Mouse (Mus musculus) neural tube, embryonic 12.5 days (tissue): ENCODE results near the gene Capzb. TPM values are rescaled to one million over a fixed set of nuclear protein-coding genes. Genes with fewer than 3 reads are reported as not detected.
A peak's percentile ranks its signal among the peaks of the same experiment; 100 is the strongest.

Experiments
- ATAC-seq: fragments of 200-750 bp; cut with Nextera tagmentation; 2 replicates; pipeline ENCODE4 v1.8.0; 2017; ENCODE audit warnings: low read depth, mild to moderate bottlenecking, moderate TSS enrichment, moderate library complexity; ENCODE audit not compliant: low FRiP score
- H3K27ac ChIP-seq: fragments of 300-500 bp; sonication (generic); 2 replicates; pipeline ENCODE4 v1.5.1; 2016
- H3K27me3 ChIP-seq: fragments of 300-500 bp; sonication (generic); replicated peaks from 2 replicates; pipeline ENCODE4 v1.6.1; 2016; ENCODE audit warnings: mild to moderate bottlenecking
- H3K36me3 ChIP-seq: fragments of 300-500 bp; sonication (generic); 2 replicates; pipeline ENCODE4 v1.6.1; 2016; ENCODE audit warnings: mild to moderate bottlenecking
- H3K4me1 ChIP-seq: fragments of 300-500 bp; sonication (generic); 2 replicates; pipeline ENCODE4 v1.6.1; 2016
- H3K4me2 ChIP-seq: fragments of 300-500 bp; sonication (generic); replicated peaks from 2 replicates; pipeline ENCODE4 v1.6.1; 2016; ENCODE audit warnings: mild to moderate bottlenecking
- H3K4me3 ChIP-seq: fragments of 300-500 bp; sonication (generic); 2 replicates; pipeline ENCODE4 v1.5.1; 2016
- H3K9ac ChIP-seq: fragments of 300-500 bp; sonication (generic); 2 replicates; pipeline ENCODE4 v1.6.1; 2016; ENCODE audit warnings: mild to moderate bottlenecking
- H3K9me3 ChIP-seq: fragments of 300-500 bp; sonication (generic); 2 replicates; pipeline ENCODE4 v1.6.1; 2016; ENCODE audit warnings: mild to moderate bottlenecking
- WGBS: fragments of 180-500 bp; shearing (Covaris S2); methylation state at CpG from one replicate; pipeline ENCODE4 v1.1.7; 2016; 5-methylcytosine and 5-hydroxymethylcytosine counted together
- polyA plus RNA-seq: library from polyadenylated mRNA; unstranded; fragments of >200 nt; fragmentation: Nextera tagmentation; extraction: Ambion mirVana; gene quantifications from 2 replicates; pipeline ENCODE4 v1.2.1, GENCODE M21; 2016

The Capzb gene
- polyA plus RNA-seq, 1 experiment from 2014 or later = 373 TPM

DNA sequence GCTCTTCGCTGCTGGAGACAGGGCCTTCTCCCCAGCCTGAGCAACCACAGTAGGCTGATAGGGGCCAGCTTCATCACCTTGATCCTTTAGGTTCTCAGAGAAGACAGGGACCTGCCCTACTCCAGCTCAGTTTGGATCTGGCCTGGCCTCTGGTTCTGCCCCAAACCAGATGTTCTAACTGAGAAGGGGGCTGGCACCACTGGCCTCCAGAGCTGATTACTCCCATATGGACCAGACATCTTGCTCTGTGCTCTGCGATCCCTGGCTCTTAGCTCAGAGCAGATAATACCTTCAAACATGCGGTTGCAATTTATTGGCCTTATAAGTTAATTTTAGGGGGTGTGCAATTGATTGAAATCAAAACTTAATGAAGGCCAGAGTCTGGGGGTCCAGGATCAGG, 74.6 kb downstream of the Capzb start:
- Histone ChIP-seq H3K9me3 (no peaks in the 10 kb centered on the region), H3K27me3 (no peaks in the 10 kb centered on the region), H3K36me3 (peaks cover 45% of the 10 kb centered on the region), H3K27ac (no peak overlapping the region), H3K4me2 (no peak overlapping the region), H3K4me1 (no peaks in the 10 kb centered on the region), H3K9ac (no peak overlapping the region), H3K4me3 (no peak overlapping the region)
- 87% methylated on average over 3 of the region's 3 CpGs for WGBS
- ATAC-seq = no peak

DNA sequence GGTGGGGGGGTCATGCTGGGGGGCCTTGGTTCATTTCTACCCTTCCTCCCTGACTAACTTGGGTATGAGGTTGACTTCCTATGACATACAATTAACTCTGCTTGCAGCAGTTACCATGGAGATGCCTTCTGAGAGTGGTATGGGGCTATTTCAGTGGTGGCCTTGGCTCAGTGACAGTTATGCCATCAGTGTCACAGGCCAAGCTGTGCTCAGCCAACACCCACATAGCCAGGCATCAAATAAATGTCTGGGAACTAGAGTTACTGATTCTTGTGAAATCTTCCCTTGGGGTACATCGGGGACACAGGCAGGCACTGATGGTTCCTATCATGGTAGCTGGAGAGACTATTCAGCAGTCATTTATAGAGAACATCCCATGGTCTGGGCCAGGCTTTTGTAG, 75.5 kb downstream of the Capzb start:
- H3K9me3 ChIP-seq = no peaks in the 10 kb centered on the region
- H3K4me3 ChIP-seq = no peak overlapping the region
- H3K9ac ChIP-seq = no peak overlapping the region
- H3K27ac ChIP-seq = no peak overlapping the region
- H3K27me3 ChIP-seq = no peaks in the 10 kb centered on the region
- 87% methylated on average over 1 of the region's 1 CpGs for WGBS
- no peaks in the 10 kb centered on the region for H3K4me1 ChIP-seq
- ATAC-seq = no peak
- H3K36me3 ChIP-seq = peaks cover 36% of the 10 kb centered on the region
- H3K4me2 ChIP-seq = no peak overlapping the region

DNA sequence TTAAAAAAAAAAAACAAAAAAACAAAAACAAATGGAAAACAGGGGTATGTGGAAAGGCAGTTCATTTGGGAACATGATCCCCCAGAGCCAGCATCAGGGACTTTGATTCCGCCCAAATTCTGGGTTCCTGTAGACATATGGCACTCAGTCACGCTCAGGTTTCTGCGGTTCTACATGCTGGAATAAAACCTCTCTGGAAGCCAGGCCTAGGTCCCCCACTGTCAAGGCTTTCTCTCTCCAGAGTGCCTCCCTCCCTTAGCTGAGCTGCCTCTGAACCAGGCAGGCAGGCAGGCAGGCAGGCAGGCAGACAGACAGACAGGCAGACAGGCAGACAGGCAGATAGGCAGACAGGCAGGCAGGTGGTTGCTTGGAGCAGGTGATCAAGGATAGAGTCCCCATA, 77.5 kb downstream of the Capzb start:
- no peaks in the 10 kb centered on the region for H3K4me1 ChIP-seq
- no peak overlapping the region for H3K4me3 ChIP-seq
- H3K27ac ChIP-seq = no peak overlapping the region
- ATAC-seq = no peak
- H3K27me3 ChIP-seq = no peaks in the 10 kb centered on the region
- no peaks in the 10 kb centered on the region for H3K9me3 ChIP-seq
- H3K36me3 ChIP-seq = peaks cover 25% of the 10 kb centered on the region; the same call in 1 of the 2 replicates
- H3K4me2 ChIP-seq = no peak overlapping the region
- 95% methylated on average over 3 of the region's 3 CpGs for WGBS
- H3K9ac ChIP-seq = no peak overlapping the region

DNA sequence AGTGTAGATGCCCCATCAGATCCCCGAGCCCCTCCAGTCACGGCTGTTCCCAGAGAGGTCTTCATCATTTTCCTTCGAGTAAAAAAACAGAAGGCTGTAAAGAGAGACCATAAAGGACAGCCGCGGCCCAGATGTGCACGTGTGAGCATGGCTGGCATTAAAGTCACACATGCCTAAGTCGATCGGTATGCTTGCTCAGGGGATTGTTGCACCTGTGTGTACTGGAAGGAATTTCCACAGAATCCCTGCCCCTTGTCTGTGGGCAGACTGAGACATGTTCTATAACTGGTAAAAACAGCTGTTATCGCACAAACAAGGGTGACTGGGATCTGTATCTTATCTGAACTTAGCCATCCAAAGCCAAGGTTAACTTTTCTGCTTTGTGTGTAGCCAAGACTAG, 78.9 kb downstream of the Capzb start:
- WGBS = 82% methylated on average over 9 of the region's 9 CpGs
- no peak overlapping the region for H3K27ac ChIP-seq
- H3K27me3 ChIP-seq = no peaks in the 10 kb centered on the region
- H3K4me2 ChIP-seq = no peak overlapping the region
- H3K4me1 ChIP-seq = no peaks in the 10 kb centered on the region
- peaks cover 18% of the 10 kb centered on the region; the same call in 1 of the 2 replicates for H3K36me3 ChIP-seq
- no peak overlapping the region for H3K9ac ChIP-seq
- no peaks in the 10 kb centered on the region for H3K9me3 ChIP-seq
- no peak for ATAC-seq
- H3K4me3 ChIP-seq = no peak overlapping the region

DNA sequence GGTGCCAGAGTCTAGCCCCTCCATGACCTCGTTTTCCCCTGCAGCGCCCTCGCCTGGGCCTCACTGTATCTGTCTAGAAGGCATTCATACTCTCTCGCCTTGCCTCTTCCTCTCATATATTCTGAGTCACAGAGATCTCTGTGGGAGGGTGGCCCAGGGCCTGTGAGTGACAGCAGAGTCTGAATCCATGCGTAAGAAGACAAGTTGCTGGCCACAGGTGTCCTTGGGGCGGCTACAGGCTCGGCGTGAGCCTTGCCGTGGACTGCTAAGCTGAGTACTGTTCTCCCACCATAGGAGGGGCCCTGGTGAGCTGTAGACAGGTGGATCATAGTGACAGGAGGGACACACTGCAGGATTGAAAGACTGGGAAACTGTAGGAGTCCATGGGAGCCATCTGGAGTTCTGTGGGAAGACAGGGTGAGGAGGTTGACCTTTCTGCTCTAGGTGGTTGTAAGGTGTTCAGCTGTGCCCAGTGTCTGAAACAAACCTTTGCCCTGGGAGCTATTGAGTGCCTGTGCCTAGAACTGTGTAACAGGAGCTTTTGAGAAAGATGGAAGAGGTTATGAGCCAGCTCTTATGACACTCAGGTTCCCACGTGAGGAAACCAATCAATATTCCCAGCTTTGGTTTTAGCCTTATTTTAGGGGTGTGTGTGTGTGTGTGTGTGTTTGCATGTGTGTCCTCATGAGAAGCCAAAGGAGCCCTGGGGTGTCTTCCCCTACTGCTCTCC, 80.4 kb downstream of the Capzb start:
- H3K4me2 ChIP-seq = no peak overlapping the region
- H3K27ac ChIP-seq = no peak overlapping the region
- no peaks in the 10 kb centered on the region for H3K4me1 ChIP-seq
- 93% methylated on average over 10 of the region's 10 CpGs for WGBS
- no peak overlapping the region for H3K4me3 ChIP-seq
- no peak overlapping the region for H3K9ac ChIP-seq
- no peak for ATAC-seq
- H3K36me3 ChIP-seq = peaks cover 17% of the 10 kb centered on the region; the same call in 1 of the 2 replicates
- H3K27me3 ChIP-seq = no peaks in the 10 kb centered on the region
- H3K9me3 ChIP-seq = no peaks in the 10 kb centered on the region

DNA sequence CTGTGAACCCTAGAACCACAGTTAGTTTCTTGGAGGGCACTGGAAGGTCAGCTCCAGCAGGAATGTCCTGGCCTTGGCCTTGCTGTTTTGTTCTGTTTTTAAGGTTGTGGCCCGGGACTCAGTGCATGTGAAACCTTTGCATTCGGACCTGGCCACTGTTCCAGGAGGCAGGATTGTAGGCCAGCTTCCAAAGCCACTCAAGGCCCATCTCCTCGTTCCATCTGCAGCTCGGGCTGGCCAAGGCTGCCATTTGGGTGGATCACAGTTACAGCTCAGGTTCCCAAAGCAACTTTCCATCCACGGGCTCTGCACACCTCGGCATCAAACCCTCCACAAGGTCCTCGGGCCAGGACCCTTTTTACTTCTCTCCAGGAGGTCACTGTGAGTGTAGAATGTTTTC, 81.9 kb downstream of the Capzb start:
- WGBS = 92% methylated on average over 7 of the region's 7 CpGs
- Histone ChIP-seq H3K36me3 (peaks cover 10% of the 10 kb centered on the region), H3K4me1 (no peaks in the 10 kb centered on the region), H3K27ac (no peak overlapping the region), H3K4me2 (no peak overlapping the region), H3K9me3 (no peaks in the 10 kb centered on the region), H3K4me3 (no peak overlapping the region), H3K27me3 (no peaks in the 10 kb centered on the region), H3K9ac (no peak overlapping the region)
- no peak for ATAC-seq

DNA sequence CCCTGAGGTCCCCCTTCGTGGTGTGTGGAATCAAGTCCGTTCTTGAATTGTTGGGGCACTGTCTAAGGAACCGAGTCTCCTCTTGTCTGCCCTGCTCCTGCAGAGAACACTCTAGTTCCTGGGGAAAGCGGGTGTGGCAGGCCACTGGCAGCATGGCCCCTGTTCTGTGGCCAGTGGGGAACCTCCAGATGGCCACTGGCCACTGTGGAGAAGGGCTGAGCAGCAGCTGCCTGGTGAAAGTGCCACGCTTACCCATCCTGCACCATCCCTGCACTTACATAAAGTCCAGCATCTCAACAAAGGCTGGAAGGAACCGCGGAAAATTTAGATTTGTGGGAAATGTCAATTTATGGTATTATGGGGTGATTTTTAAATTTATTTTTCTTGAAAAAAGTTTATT, 83.7 kb downstream of the Capzb start:
- ATAC-seq = no peak
- H3K4me3 ChIP-seq = no peak overlapping the region
- H3K9me3 ChIP-seq = no peaks in the 10 kb centered on the region
- H3K4me2 ChIP-seq = no peak overlapping the region
- H3K27me3 ChIP-seq = no peaks in the 10 kb centered on the region
- H3K36me3 ChIP-seq = peaks cover 29% of the 10 kb centered on the region
- 89% methylated on average over 7 of the region's 7 CpGs for WGBS
- H3K27ac ChIP-seq = no peak overlapping the region
- H3K4me1 ChIP-seq = peaks cover under 1% of the 10 kb centered on the region; the same call in 1 of the 2 replicates
- H3K9ac ChIP-seq = no peak overlapping the region

DNA sequence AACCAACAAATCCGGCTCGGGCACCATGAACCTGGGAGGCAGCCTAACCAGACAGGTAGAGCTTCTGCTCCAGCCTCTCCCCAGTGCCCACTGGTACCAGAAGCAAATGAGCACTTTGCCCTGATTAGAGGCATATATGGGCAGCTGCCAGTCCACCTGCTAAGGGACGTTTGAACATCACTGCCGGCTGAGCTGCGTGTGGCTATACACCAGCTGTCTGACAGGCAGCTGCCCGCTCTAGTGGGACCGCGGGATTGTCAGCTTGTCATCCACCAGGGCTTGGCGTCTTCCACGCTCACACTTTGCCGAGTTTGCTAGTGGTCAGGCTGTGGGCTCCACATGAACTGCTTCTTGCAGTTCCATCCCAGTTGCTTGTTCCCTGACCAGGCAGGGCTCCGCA, 87.8 kb downstream of the Capzb start:
- peaks cover 21% of the 10 kb centered on the region for H3K4me1 ChIP-seq
- 95% methylated on average over 12 of the region's 12 CpGs for WGBS
- H3K9me3 ChIP-seq = no peaks in the 10 kb centered on the region
- H3K27ac ChIP-seq = no peak overlapping the region
- no peaks in the 10 kb centered on the region for H3K27me3 ChIP-seq
- H3K9ac ChIP-seq = no peak overlapping the region
- no peak overlapping the region for H3K4me3 ChIP-seq
- no peak overlapping the region for H3K4me2 ChIP-seq
- peaks cover 40% of the 10 kb centered on the region for H3K36me3 ChIP-seq
- ATAC-seq = no peak

DNA sequence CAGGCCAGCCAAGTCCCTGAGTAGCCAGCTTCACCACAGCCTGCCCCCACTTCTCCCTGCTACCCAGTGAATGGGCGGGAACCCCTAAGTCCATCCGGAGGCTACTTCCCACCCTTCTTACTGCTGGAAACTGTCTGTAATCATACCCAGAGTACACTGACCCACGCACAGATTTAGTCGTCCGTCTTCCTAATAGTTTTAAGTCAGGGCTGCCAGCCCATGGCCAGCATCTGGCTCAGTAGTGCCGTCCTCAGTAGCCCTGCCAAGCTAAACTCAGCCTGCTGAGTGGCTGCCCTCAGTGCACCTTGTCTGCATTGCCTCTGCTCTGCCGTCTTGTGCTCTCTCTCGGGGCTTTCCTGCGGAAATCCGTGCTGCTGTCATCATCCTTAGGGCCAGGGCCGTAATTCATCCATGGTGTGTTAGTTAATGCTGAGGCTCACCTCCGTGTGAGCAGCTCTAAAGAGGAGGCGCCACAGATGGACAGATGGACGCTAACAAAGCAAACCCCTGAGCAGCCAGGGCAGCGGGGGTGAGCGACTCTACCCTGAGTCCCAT, 89.2 kb downstream of the Capzb start:
- ATAC-seq = no peak
- Histone ChIP-seq H3K36me3 (peaks cover 45% of the 10 kb centered on the region), H3K4me3 (no peak overlapping the region), H3K4me2 (no peak overlapping the region), H3K4me1 (peaks cover 21% of the 10 kb centered on the region), H3K9ac (no peak overlapping the region), H3K27me3 (no peaks in the 10 kb centered on the region), H3K27ac (no peak overlapping the region), H3K9me3 (no peaks in the 10 kb centered on the region)
- 59% methylated on average over 16 of the region's 16 CpGs for WGBS

DNA sequence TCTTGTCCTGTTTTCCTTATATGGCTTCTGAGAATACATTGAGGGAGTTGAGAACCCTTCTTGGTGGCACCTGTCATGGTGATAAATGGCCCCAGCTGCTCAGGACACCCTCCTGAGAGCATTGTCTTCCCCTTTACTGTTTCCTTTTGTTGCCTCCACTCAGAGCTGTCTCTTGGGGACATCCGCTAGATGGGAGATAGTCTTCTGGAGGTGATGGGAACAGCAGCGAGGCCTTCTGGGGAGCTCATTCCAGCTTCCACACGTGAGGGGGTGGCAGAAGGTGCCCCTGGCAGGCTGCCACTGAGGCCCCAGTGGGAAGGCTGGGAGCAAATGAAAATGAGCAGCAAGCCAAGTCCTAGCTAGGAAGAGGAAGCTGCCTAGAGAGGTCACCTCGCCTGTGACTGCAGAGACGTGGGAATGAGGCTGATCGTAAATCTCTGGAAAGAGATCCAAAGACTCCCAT, 90.3 kb downstream of the Capzb start:
- no peak overlapping the region for H3K4me2 ChIP-seq
- 0 out of 2 replicates have a peak overlapping the region, but pooled peaks have one; percentile 10 for H3K27ac ChIP-seq
- no peaks in the 10 kb centered on the region for H3K27me3 ChIP-seq
- no peaks in the 10 kb centered on the region for H3K9me3 ChIP-seq
- no peak overlapping the region for H3K9ac ChIP-seq
- no peak for ATAC-seq
- 25% methylated on average over 6 of the region's 6 CpGs for WGBS
- H3K4me1 ChIP-seq = peaks cover 21% of the 10 kb centered on the region
- peaks cover 53% of the 10 kb centered on the region for H3K36me3 ChIP-seq
- H3K4me3 ChIP-seq = no peak overlapping the region

DNA sequence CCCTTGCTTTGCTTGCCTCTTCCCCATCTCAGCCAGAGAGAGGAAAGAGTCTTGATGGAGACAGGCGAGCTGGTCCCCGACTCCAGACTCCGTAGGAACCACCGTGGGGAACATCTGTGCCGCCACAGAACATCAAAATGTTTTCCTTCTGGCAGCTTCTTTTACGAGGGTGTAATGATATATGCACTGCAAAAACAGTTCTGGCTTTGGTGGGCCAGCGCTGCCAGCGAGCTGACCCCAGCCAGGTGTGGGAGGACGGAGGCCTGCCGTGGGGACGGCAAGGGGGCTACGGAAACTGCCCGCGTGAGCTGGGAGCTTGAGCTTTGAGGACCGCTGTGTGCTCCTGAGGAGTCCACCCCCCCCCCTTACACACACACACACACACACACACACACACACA, 92.2 kb downstream of the Capzb start:
- no peak for ATAC-seq
- Histone ChIP-seq H3K27ac (no peak overlapping the region), H3K9me3 (no peaks in the 10 kb centered on the region), H3K4me2 (no peak overlapping the region), H3K9ac (no peak overlapping the region), H3K4me1 (peaks cover 24% of the 10 kb centered on the region), H3K27me3 (no peaks in the 10 kb centered on the region), H3K36me3 (peaks cover 68% of the 10 kb centered on the region), H3K4me3 (no peak overlapping the region)
- 77% methylated on average over 15 of the region's 15 CpGs for WGBS

DNA sequence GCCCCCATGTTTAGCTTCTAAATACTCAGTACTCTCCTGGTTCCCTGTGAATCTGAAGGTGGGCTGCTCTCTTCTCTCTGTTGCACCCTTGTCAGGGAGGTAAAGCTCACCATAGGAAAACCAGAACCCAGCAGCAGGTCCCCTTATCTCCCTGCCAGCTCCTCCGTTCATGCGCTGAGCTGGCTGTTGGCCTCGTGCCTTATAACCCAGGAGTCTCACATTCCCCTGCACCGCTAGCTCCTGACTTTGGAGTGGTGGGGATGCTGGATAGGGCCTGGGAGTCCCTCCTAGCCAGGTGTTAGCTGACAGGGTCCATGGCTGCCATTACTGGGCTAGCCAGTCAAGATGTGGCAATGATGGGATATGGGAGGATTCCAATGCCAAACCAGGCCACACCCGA, 93.5 kb downstream of the Capzb start:
- 89% methylated on average over 5 of the region's 5 CpGs for WGBS
- H3K4me1 ChIP-seq = peaks cover 24% of the 10 kb centered on the region
- no peak for ATAC-seq
- peaks cover 68% of the 10 kb centered on the region for H3K36me3 ChIP-seq
- no peaks in the 10 kb centered on the region for H3K9me3 ChIP-seq
- H3K4me3 ChIP-seq = no peak overlapping the region
- H3K9ac ChIP-seq = no peak overlapping the region
- H3K27ac ChIP-seq = no peak overlapping the region
- no peak overlapping the region for H3K4me2 ChIP-seq
- H3K27me3 ChIP-seq = no peaks in the 10 kb centered on the region
